Mouse (Mus musculus) common myeloid progenitor, adult 5-6 weeks (primary cell): ENCODE results near the gene AC170998.1. TPM values are rescaled to one million over a fixed set of nuclear protein-coding genes. Genes with fewer than 3 reads are reported as not detected.
A peak's percentile ranks its signal among the peaks of the same experiment; 100 is the strongest.
"Not testable (repeated sequence)": the region's sequence is repeated elsewhere in the genome, so short reads cannot be mapped to it uniquely, and the experiment has no call there.

Experiments used
- ATAC-seq: replicated peaks from 2 replicates; pipeline ENCODE4 v1.8.0; 2016; ENCODE audit warnings: low read depth, mild to moderate bottlenecking, moderate TSS enrichment, inconsistent platforms; ENCODE audit not compliant: poor library complexity, severe bottlenecking
- total RNA-seq: library from RNA; stranded (forward); fragments of 200-1000, 187-1606 nt; gene quantifications from 2 replicates; pipeline ENCODE4 v1.2.3, GENCODE M21; 2017

Gene AC170998.1
- total RNA-seq, 1 experiment from 2014 or later, result 3.4 TPM

GRCm38 (mm10) chr17:28702646-28703045 lies 23.2 kb upstream of the AC170998.1 start:
- no peak; the same call in 1 of the 2 replicates for ATAC-seq

GRCm38 (mm10) chr17:28706697-28707096 lies 19.2 kb upstream of the AC170998.1 start:
- peak; percentile 47 for ATAC-seq

GRCm38 (mm10) chr17:28707136-28707627 lies 18.7 kb upstream of the AC170998.1 start:
- ATAC-seq, result no peak

GRCm38 (mm10) chr17:28707816-28708215 lies 18.1 kb upstream of the AC170998.1 start:
- no peak for ATAC-seq

- ATAC-seq, result 0 out of 2 replicates have a peak, but pooled peaks have one; percentile 31
These were observed 16.9 kb upstream of the AC170998.1 start for GRCm38 (mm10) chr17:28708989-28709388.

GRCm38 (mm10) chr17:28709552-28710290 lies 16.2 kb upstream of the AC170998.1 start:
- peak; percentile 71 for ATAC-seq

- ATAC-seq, result no peak
These were observed 15.6 kb upstream of the AC170998.1 start for GRCm38 (mm10) chr17:28710291-28710688.

- ATAC-seq, result no peak
These were observed 14.6 kb upstream of the AC170998.1 start for GRCm38 (mm10) chr17:28711237-28711636.

GRCm38 (mm10) chr17:28712305-28712704 lies 13.6 kb upstream of the AC170998.1 start:
- no peak for ATAC-seq

- no peak for ATAC-seq
These were observed 11.9 kb upstream of the AC170998.1 start for GRCm38 (mm10) chr17:28714006-28714405.

GRCm38 (mm10) chr17:28715832-28716548 lies 9.9 kb upstream of the AC170998.1 start:
- ATAC-seq, result no peak

- ATAC-seq, result no peak
These were observed 8.3 kb upstream of the AC170998.1 start for GRCm38 (mm10) chr17:28717535-28717934.

GRCm38 (mm10) chr17:28727511-28727910 lies 1.6 kb downstream of the AC170998.1 start:
- ATAC-seq, result not testable (repeated sequence)

GRCm38 (mm10) chr17:28735317-28736105 lies 9.6 kb downstream of the AC170998.1 start:
- ATAC-seq, result peak; percentile 31; the same call in 1 of the 2 replicates

- ATAC-seq, result peak; percentile 91
These were observed 10.6 kb downstream of the AC170998.1 start for GRCm38 (mm10) chr17:28736486-28736885.

GRCm38 (mm10) chr17:28737973-28738372 lies 12.1 kb downstream of the AC170998.1 start:
- no peak for ATAC-seq

GRCm38 (mm10) chr17:28739244-28739643 lies 13.4 kb downstream of the AC170998.1 start:
- no peak for ATAC-seq

- ATAC-seq, result no peak
These were observed 17.4 kb downstream of the AC170998.1 start for GRCm38 (mm10) chr17:28743145-28743866.

- no peak for ATAC-seq
These were observed 18.0 kb downstream of the AC170998.1 start for GRCm38 (mm10) chr17:28743916-28744315.

GRCm38 (mm10) chr17:28745773-28746172 lies 19.9 kb downstream of the AC170998.1 start:
- ATAC-seq, result no peak
